Mouse (Mus musculus) heart, adult 8-10 months (tissue): ENCODE measurements at regions not wholly inside any gene's neighbourhood (a gene's known extent, or its start where the extent isn't known, plus 50 kb on each side); places are given as distances from the start of the nearest gene placed in this dataset.

Source experiments
- DNase-seq: peaks from one replicate; pipeline ENCODE4 v3.0.0; 2022; ENCODE audit warnings: low spot score

DNA sequence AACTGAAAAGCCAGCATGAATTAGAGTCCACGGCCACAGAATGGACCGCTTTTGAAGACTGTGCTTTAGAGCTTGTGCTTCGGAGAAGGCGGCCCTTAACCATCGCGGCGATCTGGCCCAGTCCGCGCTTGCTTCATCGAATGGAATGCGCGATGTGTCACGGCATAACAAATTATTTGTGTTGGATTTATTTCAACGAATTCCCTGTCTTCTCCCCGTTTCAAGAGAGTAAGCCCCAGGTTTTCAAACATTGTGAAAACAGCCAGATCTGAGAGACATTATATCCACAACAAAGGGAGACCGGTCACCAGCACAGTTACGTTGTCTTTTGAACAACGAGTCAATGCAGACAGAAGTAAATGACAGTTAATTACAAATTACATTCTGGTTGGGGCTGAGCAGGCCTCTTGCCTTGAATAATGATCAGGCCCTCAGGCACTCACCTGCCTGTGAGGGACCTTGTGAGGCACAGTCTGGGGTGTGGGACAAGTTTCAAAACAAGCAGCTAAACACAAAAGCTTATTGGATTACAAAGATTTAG lies 275.9 kb upstream of the Irx2 start:
- no peak for DNase-seq

GRCm38 (mm10) chr13:72355297-72355696 lies 273.3 kb upstream of the Irx2 start:
- no peak for DNase-seq

GRCm38 (mm10) chr13:72355821-72356220 lies 272.8 kb upstream of the Irx2 start:
- DNase-seq: no peak

DNA sequence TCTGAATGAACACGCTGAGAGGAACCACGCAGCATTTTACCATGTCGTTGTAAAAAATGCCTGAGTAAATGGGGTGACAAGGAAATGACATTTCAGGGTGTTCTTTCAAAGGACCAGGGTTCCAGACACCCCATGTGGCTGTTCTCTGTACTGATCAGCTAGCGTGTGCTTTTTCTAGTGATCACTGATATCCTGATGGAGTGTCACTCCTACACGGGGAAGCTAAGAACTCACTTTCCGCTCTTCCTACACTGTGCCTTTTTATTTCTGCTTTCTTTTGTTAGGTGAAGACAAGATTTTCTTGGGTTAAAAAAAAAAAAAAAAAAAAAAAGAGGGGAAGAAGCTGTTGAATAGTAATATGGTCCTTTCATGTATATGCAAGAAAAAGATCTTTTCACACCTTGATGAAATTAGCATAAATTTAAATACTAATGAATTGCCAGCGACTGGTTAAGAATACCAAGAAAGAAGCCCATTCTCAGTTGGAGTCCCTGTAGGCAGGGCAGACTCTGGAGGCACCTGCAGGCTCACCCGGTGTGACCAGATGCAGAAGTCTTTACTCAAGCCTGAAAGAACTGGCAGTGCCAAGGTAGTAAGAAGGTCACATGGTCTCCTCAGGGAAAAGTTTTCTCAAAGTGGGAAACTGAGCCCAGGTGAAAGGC lies 270.2 kb upstream of the Irx2 start:
- DNase-seq: no peak

- DNase-seq: no peak
These were observed 262.9 kb upstream of the Irx2 start for GRCm38 (mm10) chr13:72365534-72366271.

DNA sequence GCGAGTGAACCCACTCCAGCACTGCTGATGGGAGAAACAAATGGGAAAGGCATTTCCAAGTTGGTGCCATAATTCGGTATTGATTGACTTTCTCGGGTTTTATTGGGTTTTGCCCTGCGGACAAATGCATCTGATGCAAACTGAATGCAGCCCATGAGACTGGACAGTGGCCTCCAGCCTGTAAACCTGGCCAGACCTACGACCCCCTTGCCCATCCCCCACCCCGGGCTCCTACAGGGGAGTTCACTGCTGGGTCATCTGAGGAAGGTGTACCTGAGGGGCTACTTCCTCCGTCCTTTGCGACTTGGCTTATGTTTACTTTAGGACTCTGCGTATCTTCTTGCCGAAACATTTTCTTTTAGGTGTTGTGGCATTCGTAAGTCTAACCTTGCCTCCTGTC lies 262.3 kb upstream of the Irx2 start:
- DNase-seq: no peak

DNA sequence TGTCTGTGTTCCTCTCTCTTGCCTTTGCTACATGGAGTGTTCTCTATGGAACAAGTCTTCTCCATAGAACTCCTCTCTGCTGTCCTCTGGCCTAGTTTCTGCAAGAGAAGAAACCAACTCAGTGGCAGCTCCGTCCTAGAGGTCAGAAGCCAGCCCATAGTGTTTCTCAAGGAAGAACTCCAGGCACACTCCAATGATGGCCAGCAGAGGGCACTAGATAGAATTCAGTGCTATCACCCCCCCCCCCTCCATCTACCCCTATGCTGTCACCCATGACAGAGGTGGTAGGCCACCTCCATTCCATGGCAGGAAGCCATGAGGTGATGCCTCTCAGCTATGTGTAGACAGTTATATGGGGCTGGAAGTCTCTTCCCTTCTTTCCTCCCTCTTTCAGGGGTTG lies 258.5 kb upstream of the Irx2 start:
- no peak for DNase-seq

DNA sequence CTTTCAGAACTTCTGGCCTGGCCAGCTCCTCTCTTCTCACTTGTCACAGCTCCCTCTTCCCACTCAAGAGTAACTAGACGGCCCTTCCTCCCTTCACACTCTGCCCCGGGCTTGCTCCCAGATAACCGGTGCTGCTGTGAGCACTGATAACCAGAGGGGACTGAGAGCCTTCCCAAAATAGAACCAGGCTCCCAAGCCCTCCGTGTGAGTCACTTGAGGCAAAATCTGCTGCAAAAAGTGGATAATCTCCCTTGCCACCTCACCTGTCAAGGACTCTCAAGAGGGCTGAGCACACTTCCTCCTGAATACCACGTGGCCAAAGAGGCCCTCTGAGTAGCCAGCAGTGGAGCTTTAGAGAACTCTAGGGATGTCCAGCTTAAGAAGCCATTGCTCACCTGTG lies 257.6 kb upstream of the Irx2 start:
- no peak for DNase-seq

DNA sequence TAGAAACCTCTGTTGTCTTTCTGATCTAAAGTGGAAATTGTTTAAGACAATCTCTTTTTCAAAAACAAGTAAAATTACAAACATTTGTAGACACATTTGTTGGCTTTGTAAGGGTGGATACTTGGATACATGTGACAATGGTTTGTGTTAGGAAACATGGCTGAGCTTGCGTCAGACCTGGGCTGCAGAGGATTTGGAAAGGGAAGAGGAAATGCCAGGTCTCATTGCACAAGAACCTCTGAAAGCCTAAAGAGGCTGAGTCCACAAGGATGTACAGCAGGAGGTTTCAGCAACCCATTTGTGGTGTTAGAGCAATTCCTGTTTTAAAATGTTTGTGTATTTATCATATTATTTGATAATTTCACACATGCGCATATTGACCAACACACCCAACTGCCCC lies 235.3 kb upstream of the Irx2 start:
- no peak for DNase-seq

DNA sequence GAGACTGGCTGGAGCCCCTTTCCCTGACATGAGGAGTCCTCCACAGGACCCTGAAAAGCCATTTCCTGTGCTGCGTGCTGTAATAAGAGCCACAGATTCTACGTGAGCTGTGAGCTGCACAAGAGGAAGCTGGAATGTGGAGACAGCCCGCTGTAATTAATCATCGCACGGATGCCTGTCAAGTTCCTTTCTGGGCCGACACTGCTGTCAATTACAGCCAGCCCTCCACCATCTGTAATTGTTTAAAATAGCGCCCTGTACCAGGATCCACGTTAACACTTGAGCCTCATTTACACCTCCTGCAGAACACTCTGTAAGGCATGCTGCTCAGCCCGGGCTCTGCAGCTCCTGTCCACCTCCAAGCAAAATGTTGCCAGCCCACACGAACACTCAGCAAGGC lies 227.9 kb upstream of the Irx2 start:
- DNase-seq: no peak

- no peak for DNase-seq
These were observed 219.2 kb upstream of the Irx2 start for GRCm38 (mm10) chr13:72409238-72409965.

- DNase-seq: no peak
These were observed 216.0 kb upstream of the Irx2 start for GRCm38 (mm10) chr13:72412656-72413055.

DNA sequence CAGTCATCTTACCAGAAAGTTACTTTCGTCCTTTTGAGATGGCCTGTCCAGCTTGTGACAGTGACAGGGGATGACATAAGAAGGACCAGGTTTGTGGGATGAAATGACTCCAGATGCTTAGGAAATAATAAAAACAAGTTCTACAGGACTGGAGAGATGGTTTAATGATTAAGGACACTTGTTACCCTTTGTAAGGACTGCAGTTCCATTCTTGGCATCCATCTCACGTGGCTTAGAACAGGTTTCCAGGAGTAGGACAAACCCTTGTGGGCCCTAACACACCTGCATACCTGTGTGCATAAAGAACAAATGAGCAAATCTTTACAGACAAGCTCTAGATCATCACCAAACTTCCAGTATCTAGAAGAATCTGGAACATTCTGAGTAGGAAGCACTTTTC lies 211.6 kb upstream of the Irx2 start:
- no peak for DNase-seq

DNA sequence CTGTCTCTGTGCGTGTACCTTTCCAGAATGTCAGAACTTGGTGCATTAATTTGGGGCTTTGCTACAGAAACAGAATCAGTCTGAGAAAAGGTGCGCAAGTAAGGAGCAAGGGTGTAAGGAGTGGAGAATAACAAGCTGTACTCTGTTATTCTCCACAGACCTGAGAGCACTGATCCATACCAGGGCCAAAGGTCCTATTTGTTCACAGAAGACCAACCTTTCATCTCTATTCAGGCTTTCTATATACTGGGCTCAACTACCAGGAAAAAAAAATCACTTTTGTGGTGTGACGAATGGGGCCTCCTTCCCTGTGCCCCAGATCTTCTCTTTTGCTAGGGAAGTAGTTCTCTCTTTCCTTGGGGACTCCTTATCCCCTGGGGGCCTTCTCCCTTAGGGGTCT lies 210.8 kb upstream of the Irx2 start:
- no peak for DNase-seq

GRCm38 (mm10) chr13:72418285-72418684 lies 210.3 kb upstream of the Irx2 start:
- no peak for DNase-seq

DNA sequence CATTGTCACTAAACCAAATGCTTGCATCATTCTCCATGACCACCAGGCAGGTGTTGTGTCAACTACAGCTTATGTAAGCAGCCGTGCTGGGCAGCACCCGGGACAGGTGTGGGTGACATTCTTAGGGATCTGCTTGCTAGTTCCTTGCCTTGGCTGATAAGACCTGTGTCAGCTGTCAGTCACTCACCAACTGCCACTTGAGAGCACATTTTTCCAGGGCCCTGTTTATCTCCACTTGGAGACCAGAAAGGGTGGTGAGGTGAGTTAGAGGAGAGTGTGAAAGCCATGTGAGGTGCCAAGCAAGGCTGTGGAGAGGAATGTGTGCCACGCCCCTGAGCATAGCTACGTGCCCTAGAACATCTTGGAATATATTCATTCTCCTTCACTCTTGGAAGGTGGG lies 209.1 kb upstream of the Irx2 start:
- DNase-seq: no peak

GRCm38 (mm10) chr13:72425917-72426316 lies 202.7 kb upstream of the Irx2 start:
- no peak for DNase-seq

DNA sequence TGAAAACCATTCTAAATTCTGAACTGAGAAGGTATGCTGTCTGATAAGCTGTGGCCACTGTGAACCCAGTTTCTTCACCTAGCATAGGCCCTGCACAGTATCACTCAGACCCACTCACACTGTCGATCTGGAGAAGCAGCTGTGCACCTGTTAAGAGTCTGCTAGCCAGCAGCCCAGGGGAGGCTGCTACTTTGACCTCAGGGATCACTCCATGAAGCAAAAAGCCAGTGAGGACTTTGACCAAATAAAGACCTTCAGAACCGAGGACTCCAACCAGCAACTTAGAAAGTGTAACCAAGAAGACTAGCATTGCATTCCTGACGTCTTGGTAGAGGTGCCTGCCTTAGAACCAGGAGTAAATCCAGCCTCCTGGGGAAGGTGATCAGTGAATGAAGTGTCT lies 183.3 kb upstream of the Irx2 start:
- no peak for DNase-seq

- DNase-seq: no peak
These were observed 180.1 kb upstream of the Irx2 start for GRCm38 (mm10) chr13:72448458-72449058.

DNA sequence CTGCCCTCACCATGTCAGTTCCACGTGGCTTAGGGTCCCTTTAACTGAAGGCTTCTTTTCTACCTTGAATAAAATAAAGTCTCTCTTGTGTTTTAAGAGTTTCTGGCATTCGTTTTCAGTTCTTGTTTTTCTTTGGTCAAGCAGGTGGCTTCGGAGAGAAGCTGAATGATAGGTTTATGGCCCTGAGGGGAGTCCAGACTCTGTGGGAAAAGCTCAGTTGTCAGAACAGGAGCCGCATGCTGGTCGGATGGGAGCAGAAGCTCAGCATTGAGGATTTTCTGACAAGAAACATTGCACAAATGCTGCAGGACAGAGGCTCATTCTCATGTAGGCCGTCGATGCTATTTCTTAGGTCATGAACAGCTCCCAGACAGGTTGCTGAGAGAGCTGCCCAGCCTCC lies 133.3 kb upstream of the Irx2 start:
- no peak for DNase-seq

- no peak for DNase-seq
These were observed 131.6 kb upstream of the Irx2 start for GRCm38 (mm10) chr13:72497036-72497435.

GRCm38 (mm10) chr13:72497521-72497920 lies 131.1 kb upstream of the Irx2 start:
- DNase-seq: no peak
